Mouse (Mus musculus): ENCODE results near the gene Hyal3.
A peak's percentile ranks its signal among the peaks of the same experiment; 100 is the strongest.

The Hyal3 gene

GRCm38 (mm10) chr9:107594281-107595062 is 13.9 kb downstream of the Hyal3 start:
- DNase-seq (ENCODE audit: low spot score), result no peak

GRCm38 (mm10) chr9:107596619-107597569 is 16.3 kb downstream of the Hyal3 start:
- DNase-seq (ENCODE audit: low spot score), result no peak

- DNase-seq (ENCODE audit: low spot score), result no peak
Measured at GRCm38 (mm10) chr9:107598385-107598784, 17.8 kb downstream of the Hyal3 start.

- no peak for DNase-seq (ENCODE audit: low spot score)
Measured at GRCm38 (mm10) chr9:107599433-107599832, 18.8 kb downstream of the Hyal3 start.

GRCm38 (mm10) chr9:107599842-107600241 is 19.2 kb downstream of the Hyal3 start:
- DNase-seq (ENCODE audit: low spot score), result no peak

GRCm38 (mm10) chr9:107600745-107601144 is 20.1 kb downstream of the Hyal3 start:
- DNase-seq (ENCODE audit: low spot score), result no peak

GRCm38 (mm10) chr9:107601275-107601674 is 20.7 kb downstream of the Hyal3 start:
- no peak for DNase-seq (ENCODE audit: low spot score)

- peak; percentile 83 for DNase-seq (ENCODE audit: low spot score)
Measured at GRCm38 (mm10) chr9:107602068-107602648, 21.5 kb downstream of the Hyal3 start.

- DNase-seq (ENCODE audit: low spot score), result no peak
Measured at GRCm38 (mm10) chr9:107603251-107603650, 22.6 kb downstream of the Hyal3 start.

- no peak for DNase-seq (ENCODE audit: low spot score)
Measured at GRCm38 (mm10) chr9:107605041-107605661, 24.5 kb downstream of the Hyal3 start.

GRCm38 (mm10) chr9:107606591-107606990 is 26.0 kb downstream of the Hyal3 start:
- peak; percentile 45 for DNase-seq (ENCODE audit: low spot score)

GRCm38 (mm10) chr9:107607036-107607435 is 26.4 kb downstream of the Hyal3 start:
- no peak for DNase-seq (ENCODE audit: low spot score)

GRCm38 (mm10) chr9:107607653-107608245 is 27.1 kb downstream of the Hyal3 start:
- no peak for DNase-seq (ENCODE audit: low spot score)

GRCm38 (mm10) chr9:107608741-107609432 is 28.3 kb downstream of the Hyal3 start, which contains the start of gene Sema3b:
Gene Sema3b (minus strand): TSS chr9:107609229.
- peak; percentile 65 for DNase-seq (ENCODE audit: low spot score)

GRCm38 (mm10) chr9:107609433-107609830 is 28.8 kb downstream of the Hyal3 start:
- no peak for DNase-seq (ENCODE audit: low spot score)

GRCm38 (mm10) chr9:107611456-107612190 is 31.0 kb downstream of the Hyal3 start:
- no peak for DNase-seq (ENCODE audit: low spot score)

- DNase-seq (ENCODE audit: low spot score), result peak; percentile 95
Measured at GRCm38 (mm10) chr9:107612191-107612944, 31.8 kb downstream of the Hyal3 start.

GRCm38 (mm10) chr9:107612945-107613569 is 32.4 kb downstream of the Hyal3 start:
- DNase-seq (ENCODE audit: low spot score), result no peak

- DNase-seq (ENCODE audit: low spot score), result no peak
Measured at GRCm38 (mm10) chr9:107615035-107615434, 34.4 kb downstream of the Hyal3 start.
